Mouse (Mus musculus) heart, adult 2 months (tissue): ENCODE data around the gene Ezh1. TPM values are rescaled to one million over a fixed set of nuclear protein-coding genes. Genes with fewer than 3 reads are reported as not detected.

Experiments used
- DNase-seq, 2 experiments: peaks; one replicate each; pipeline ENCODE4 v3.0.0; 2021
- H3K27ac ChIP-seq: fragments of 200-600 bp; 2 replicates; pipeline ENCODE4 v1.8.1; 2022
- H3K27me3 ChIP-seq: fragments of 200-500 bp; 2 replicates; pipeline ENCODE4 v1.6.1; 2012; ENCODE audit warnings: mild to moderate bottlenecking, low read length, inconsistent platforms, mixed read lengths; ENCODE audit not compliant: control insufficient read depth, insufficient read depth
- H3K36me3 ChIP-seq: fragments of 200-500 bp; 2 replicates; pipeline ENCODE4 v1.6.1; 2012; ENCODE audit warnings: low read length, inconsistent platforms; ENCODE audit not compliant: control insufficient read depth, insufficient read depth
- H3K4me1 ChIP-seq: fragments of 200-500 bp; 2 replicates; pipeline ENCODE4 v1.6.1; 2011; ENCODE audit warnings: low read length; ENCODE audit not compliant: control insufficient read depth, insufficient read depth
- H3K4me3 ChIP-seq: fragments of 200-600 bp; 2 replicates; pipeline ENCODE4 v1.8.1; 2022
- H3K79me2 ChIP-seq: fragments of 200-500 bp; replicated peaks from 2 replicates; pipeline ENCODE4 v1.6.1; 2012; ENCODE audit warnings: mild to moderate bottlenecking, inconsistent platforms, low read length, moderate library complexity, mixed read lengths; ENCODE audit not compliant: control insufficient read depth, insufficient read depth
- H3K9ac ChIP-seq: fragments of 200-500 bp; 2 replicates; pipeline ENCODE4 v1.6.1; 2012; ENCODE audit warnings: low read depth, mild to moderate bottlenecking, control low read depth, inconsistent platforms, low read length, mixed read lengths
- CTCF ChIP-seq: fragments of 200-600 bp; IDR thresholded peaks from 2 replicates; pipeline ENCODE4 v1.8.1; 2022; ENCODE audit warnings: antibody characterized with exemption, mild to moderate bottlenecking, moderate library complexity
- EP300 ChIP-seq: fragments of 200-500 bp; IDR thresholded peaks from 2 replicates; pipeline ENCODE4 v1.6.1; 2011; ENCODE audit warnings: low read depth, low read length, control low read depth; ENCODE audit not compliant: insufficient read depth
- POLR2A ChIP-seq: fragments of 200-500 bp; IDR thresholded peaks from 2 replicates; pipeline ENCODE4 v1.6.1; 2011; ENCODE audit warnings: mild to moderate bottlenecking, low read depth, low read length, control low read depth; ENCODE audit not compliant: insufficient read depth
- WGBS: fragments of 180-500 bp; shearing (Covaris S2); methylation state at CpG from one replicate; pipeline ENCODE4 v1.1.7; 2018; 5-methylcytosine and 5-hydroxymethylcytosine counted together
- intact Hi-C: fragments of 180-260 bp; cut with DNase I; formaldehyde crosslinking; loops from one replicate; pipeline ENCODE4 v1.15.1; 2025
- polyA plus RNA-seq: library from polyadenylated mRNA; depleted of rRNA; stranded (reverse); fragments of >200 nt; gene quantifications from 2 replicates; pipeline ENCODE4 v1.2.3, GENCODE M21; 2012
- total RNA-seq, 2 experiments: library from RNA; stranded (reverse); gene quantifications; 2 replicates each; pipeline ENCODE4 v1.2.3; 2021

The Ezh1 gene
- total and polyA plus RNA-seq, 3 experiments: 26.1 to 31.4 (median 29.8) TPM

DNA sequence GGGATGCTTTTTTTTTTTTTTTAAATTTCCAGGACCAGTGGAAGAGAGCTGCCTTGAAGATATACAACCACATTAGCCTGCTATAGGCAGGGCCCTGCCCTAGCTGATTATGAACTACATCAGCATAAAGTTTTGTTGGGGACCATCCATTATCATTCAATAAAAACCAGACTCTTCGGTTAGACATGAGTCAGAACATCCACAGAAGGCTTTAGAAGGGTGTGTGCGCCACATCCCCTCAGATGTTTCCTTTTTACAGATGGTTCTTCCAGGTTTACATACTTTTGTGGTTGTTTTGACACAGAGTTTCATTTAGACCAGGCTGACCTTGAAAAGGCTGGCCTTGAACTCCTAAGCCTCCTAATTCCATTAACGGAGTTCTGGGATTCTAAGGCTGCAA, 1.9 kb downstream of the Ezh1 start:
- no peak for TF ChIP-seq EP300
- no peak for TF ChIP-seq CTCF
- TF ChIP-seq POLR2A: 0 out of 2 replicates have a peak, but pooled peaks have one; percentile 13
- Histone ChIP-seq H3K27me3 (no peaks in the 10 kb centered on the region), H3K36me3 (peaks cover 25% of the 10 kb centered on the region), H3K9ac (no peak overlapping the region; the same call in 1 of the 2 replicates), H3K4me1 (peaks cover 9% of the 10 kb centered on the region), H3K4me3 (no peak overlapping the region), H3K79me2 (peaks cover 5% of the 10 kb centered on the region), H3K27ac (peak overlapping the region; percentile 96)
- intact Hi-C loops: no loop called here
- no peak for DNase-seq
- WGBS: 41% methylated on average over 3 of the region's 3 CpGs

- H3K27ac ChIP-seq: peak overlapping the region; percentile 3; the same call in 1 of the 2 replicates
- H3K4me3 ChIP-seq: no peak overlapping the region
- intact Hi-C loops: no loop called here
- H3K36me3 ChIP-seq: peaks cover 25% of the 10 kb centered on the region
- peaks cover 6% of the 10 kb centered on the region for H3K4me1 ChIP-seq
- H3K27me3 ChIP-seq: no peaks in the 10 kb centered on the region
- WGBS: 58% methylated on average over 8 of the region's 8 CpGs
- peaks cover 5% of the 10 kb centered on the region for H3K79me2 ChIP-seq
- TF ChIP-seq EP300 (no peak), POLR2A (no peak), CTCF (no peak)
- DNase-seq: no peak
- H3K9ac ChIP-seq: no peak overlapping the region
Observed at GRCm38 (mm10) chr11:101221306-101221986, 4.8 kb downstream of the Ezh1 start.

DNA sequence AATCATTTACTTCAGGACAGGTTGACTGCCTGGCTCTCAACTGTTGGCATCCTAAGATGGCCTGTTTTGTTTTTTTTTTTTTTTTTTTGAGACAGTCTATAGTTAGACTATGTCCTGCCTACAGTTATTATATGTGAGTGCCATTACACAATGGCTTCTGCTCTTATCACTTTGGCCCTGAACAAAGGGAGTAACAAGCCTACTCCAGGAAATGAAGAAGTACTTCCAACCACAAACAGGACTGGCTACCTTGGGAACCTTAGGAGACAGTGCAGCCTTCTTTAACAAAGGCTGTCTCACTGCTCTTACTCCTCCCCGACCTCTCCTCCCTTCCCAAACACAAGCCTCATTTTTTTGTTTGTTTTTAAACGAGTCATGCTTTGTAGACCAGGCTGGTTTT, 5.4 kb downstream of the Ezh1 start:
- no peak for TF ChIP-seq EP300
- TF ChIP-seq CTCF: no peak
- TF ChIP-seq POLR2A: no peak
- 26% methylated on average over 2 of the region's 2 CpGs for WGBS
- Histone ChIP-seq H3K4me1 (peaks cover 6% of the 10 kb centered on the region), H3K27me3 (no peaks in the 10 kb centered on the region), H3K27ac (peak overlapping the region; percentile 3; the same call in 1 of the 2 replicates), H3K79me2 (peaks cover 5% of the 10 kb centered on the region), H3K36me3 (peaks cover 25% of the 10 kb centered on the region), H3K9ac (no peak overlapping the region), H3K4me3 (no peak overlapping the region)
- DNase-seq: no peak
- intact Hi-C loops: no loop called here

GRCm38 (mm10) chr11:101218436-101219055, 7.7 kb downstream of the Ezh1 start:
- intact Hi-C loops: no loop called here
- H3K27ac ChIP-seq: no peak overlapping the region
- WGBS: 83% methylated on average over 10 of the region's 10 CpGs
- DNase-seq: no peak
- H3K4me3 ChIP-seq: no peak overlapping the region
- peaks cover 3% of the 10 kb centered on the region for H3K4me1 ChIP-seq
- no peak overlapping the region for H3K9ac ChIP-seq
- H3K27me3 ChIP-seq: no peaks in the 10 kb centered on the region
- H3K79me2 ChIP-seq: peaks cover 1% of the 10 kb centered on the region; the same call in 1 of the 2 replicates
- TF ChIP-seq POLR2A (no peak), CTCF (no peak), EP300 (no peak)
- H3K36me3 ChIP-seq: peaks cover 12% of the 10 kb centered on the region

GRCm38 (mm10) chr11:101216936-101217335, 9.3 kb downstream of the Ezh1 start:
- Histone ChIP-seq H3K4me1 (peaks cover 4% of the 10 kb centered on the region), H3K9ac (no peak overlapping the region), H3K27me3 (no peaks in the 10 kb centered on the region), H3K36me3 (peaks cover 12% of the 10 kb centered on the region), H3K79me2 (0 out of 2 replicates have a peak, but pooled peaks cover 1% of the 10 kb centered on the region), H3K4me3 (no peak overlapping the region), H3K27ac (no peak overlapping the region)
- no peak for DNase-seq
- 93% methylated on average over 5 of the region's 5 CpGs for WGBS
- intact Hi-C loops: no loop called here
- TF ChIP-seq POLR2A (no peak), EP300 (no peak), CTCF (no peak)

- Histone ChIP-seq H3K4me1 (0 out of 2 replicates have a peak, but pooled peaks cover 2% of the 10 kb centered on the region), H3K27me3 (no peaks in the 10 kb centered on the region), H3K9ac (no peak overlapping the region), H3K27ac (no peak overlapping the region; the same call in 1 of the 2 replicates), H3K36me3 (peaks cover 4% of the 10 kb centered on the region), H3K4me3 (no peak overlapping the region), H3K79me2 (no peaks in the 10 kb centered on the region)
- peak in 1 of 2 experiments; percentile 32 for DNase-seq
- TF ChIP-seq POLR2A: peak; percentile 40; the same call in 1 of the 2 replicates
- no peak for TF ChIP-seq EP300
- peak; percentile 87 for TF ChIP-seq CTCF
- intact Hi-C loops: loop anchor here (1.0 to 5.0 kb wide), 3 partner anchors 36 to 185 kb away; partner anchors contain the start of gene Becn1
- 26% methylated on average over 3 of the region's 3 CpGs for WGBS
Observed at GRCm38 (mm10) chr11:101211970-101212369, 14.3 kb downstream of the Ezh1 start.
